Mouse (Mus musculus) cerebellum, postnatal 10 days (tissue): ENCODE data around the gene Msx1.

Experiments
- DNase-seq, 2 experiments: peaks; one replicate each; pipeline ENCODE4 v3.0.0; 2021; ENCODE audit warnings: mixed read lengths in 2 of 2

Msx1 gene

GRCm38 (mm10) chr5:37792154-37792553, 32.2 kb downstream of the Msx1 start:
- no peak for DNase-seq

GRCm38 (mm10) chr5:37784847-37785391, 39.5 kb downstream of the Msx1 start:
- DNase-seq = no peak

GRCm38 (mm10) chr5:37783306-37783705, 41.1 kb downstream of the Msx1 start:
- peak; percentile 32 to 47 for DNase-seq

DNA sequence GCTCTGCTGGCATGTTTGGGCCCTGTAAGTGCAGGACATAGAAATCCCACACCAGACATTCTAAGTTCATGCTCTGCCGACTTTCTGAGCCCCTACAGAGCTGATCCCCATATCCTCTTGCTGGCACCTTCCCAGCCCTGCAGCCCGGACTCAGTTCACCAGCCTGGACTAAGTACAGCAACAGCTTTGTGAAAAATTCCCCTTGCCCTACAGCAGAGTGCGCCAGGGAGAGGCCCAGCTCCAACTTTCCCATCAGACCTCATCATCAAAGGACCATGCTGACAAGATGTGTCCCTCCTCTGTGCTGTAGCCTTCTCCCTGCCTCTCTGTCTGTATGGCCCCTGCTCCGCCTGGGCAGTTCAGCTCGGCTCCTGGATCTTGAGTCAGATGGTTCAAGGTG, 48.7 kb downstream of the Msx1 start:
- no peak for DNase-seq

DNA sequence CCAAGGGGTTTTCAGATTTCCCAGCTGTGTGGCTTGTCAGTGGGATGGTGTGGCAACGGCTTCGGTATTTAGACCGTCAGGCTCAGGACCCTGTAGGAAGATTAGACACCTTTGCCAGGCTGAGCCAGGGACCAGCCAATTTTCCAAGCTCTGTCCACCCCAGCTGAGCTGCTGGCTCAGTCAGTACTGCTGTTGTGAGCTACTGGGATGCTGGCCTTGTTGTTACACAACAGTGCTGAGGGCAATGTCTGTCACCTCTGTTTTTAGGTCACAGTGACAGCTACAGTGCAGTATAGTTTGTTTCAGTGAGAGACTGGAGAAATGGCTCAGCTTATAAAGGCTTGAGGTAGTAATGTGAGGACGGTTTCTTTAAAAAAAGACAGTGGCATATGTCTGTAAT, 50.4 kb downstream of the Msx1 start:
- DNase-seq = no peak

DNA sequence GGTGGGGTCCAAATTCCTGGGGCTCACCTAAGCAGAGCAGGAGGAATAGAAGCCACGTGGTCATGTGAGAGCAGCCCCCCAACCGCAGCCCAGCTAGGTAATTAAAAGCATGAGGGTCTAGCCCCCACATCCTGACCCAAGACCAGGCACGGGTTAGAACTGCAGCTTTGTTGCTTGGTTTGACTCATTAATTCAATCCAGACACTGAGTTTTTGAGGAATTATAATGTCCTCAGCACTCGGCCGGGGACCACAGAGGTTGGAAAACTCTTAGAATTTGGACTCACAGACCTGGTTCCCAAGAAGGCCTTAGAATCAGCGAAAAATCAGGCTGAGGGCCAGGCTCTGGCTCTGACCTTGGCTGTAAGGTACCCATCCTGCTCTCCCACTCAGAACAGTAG, 53.5 kb downstream of the Msx1 start:
- DNase-seq = no peak
